Mouse (Mus musculus) bone marrow, adult 2 months (tissue): ENCODE measurements around the gene Slc3a2. TPM values are rescaled to one million over a fixed set of nuclear protein-coding genes. Genes with fewer than 3 reads are reported as not detected.
A peak's percentile ranks its signal among the peaks of the same experiment; 100 is the strongest.
"Not testable (repeated sequence)": the region's sequence is repeated elsewhere in the genome, so short reads cannot be mapped to it uniquely, and the experiment has no call there.

Experiments
- H3K27ac ChIP-seq: fragments of 200-500 bp; 2 replicates; pipeline ENCODE4 v1.5.1; 2012; ENCODE audit warnings: low read depth, mild to moderate bottlenecking, control low read depth, inconsistent platforms, low read length; ENCODE audit not compliant: control insufficient read depth, poor library complexity, insufficient read depth
- H3K4me1 ChIP-seq: fragments of 200-500 bp; 2 replicates; pipeline ENCODE4 v1.6.1; 2011; ENCODE audit warnings: low read length; ENCODE audit not compliant: control insufficient read depth, insufficient read depth
- H3K4me3 ChIP-seq: fragments of 200-500 bp; replicated peaks from 2 replicates; pipeline ENCODE3; 2011; ENCODE audit warnings: mild to moderate bottlenecking, low read depth, low read length, control low read depth; ENCODE audit not compliant: control insufficient read depth
- CTCF ChIP-seq: fragments of 200-500 bp; IDR thresholded peaks from 2 replicates; pipeline ENCODE4 v1.5.1; 2011; ENCODE audit warnings: low read length, control low read depth; ENCODE audit not compliant: control insufficient read depth, insufficient read depth
- POLR2A ChIP-seq: fragments of 200-500 bp; IDR thresholded peaks from 2 replicates; pipeline ENCODE4 v1.6.1; 2011; ENCODE audit warnings: low read depth, mild to moderate bottlenecking, control low read depth, low read length, borderline replicate concordance; ENCODE audit not compliant: control insufficient read depth
- WGBS: fragments of 180-500 bp; shearing (Covaris S2); methylation state at CpG from one replicate; pipeline ENCODE4 v1.1.7; 2018; 5-methylcytosine and 5-hydroxymethylcytosine counted together
- polyA plus RNA-seq: library from polyadenylated mRNA; stranded (reverse); fragments of >200 nt; gene quantifications from 2 replicates; pipeline ENCODE4 v1.2.4, GENCODE M21; 2011; ENCODE audit warnings: low replicate concordance; ENCODE audit not compliant: missing spikeins, insufficient read depth, insufficient read length

The Slc3a2 gene
- polyA plus RNA-seq, 1 experiment, result 65.7 TPM

DNA sequence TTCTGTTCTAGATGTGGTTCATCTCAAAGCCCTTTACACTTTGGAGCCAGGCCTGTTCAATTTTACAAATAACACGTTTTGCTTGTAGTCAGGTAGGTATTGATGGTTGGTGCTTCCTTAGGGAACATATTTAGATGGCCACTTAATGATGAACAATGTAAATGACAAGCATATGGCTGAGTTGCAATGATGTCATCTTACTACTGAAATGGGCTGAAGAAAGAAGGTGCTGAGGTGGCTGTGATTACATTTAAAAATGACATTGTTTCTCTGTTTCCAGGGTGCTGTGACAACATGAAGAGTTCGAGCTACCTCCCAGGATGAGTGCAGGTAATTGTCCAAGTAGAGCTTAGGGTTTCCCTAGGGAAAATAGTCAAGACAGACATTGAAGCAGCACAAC, 1.2 kb upstream of the Slc3a2 start:
- Histone ChIP-seq H3K4me3 (peak overlapping the region; percentile 84), H3K4me1 (no peaks in the 10 kb centered on the region; the same call in 1 of the 2 replicates), H3K27ac (no peak overlapping the region)
- WGBS, result 3% methylated on average over 2 of the region's 2 CpGs
- TF ChIP-seq POLR2A, result no peak
- TF ChIP-seq CTCF, result no peak

DNA sequence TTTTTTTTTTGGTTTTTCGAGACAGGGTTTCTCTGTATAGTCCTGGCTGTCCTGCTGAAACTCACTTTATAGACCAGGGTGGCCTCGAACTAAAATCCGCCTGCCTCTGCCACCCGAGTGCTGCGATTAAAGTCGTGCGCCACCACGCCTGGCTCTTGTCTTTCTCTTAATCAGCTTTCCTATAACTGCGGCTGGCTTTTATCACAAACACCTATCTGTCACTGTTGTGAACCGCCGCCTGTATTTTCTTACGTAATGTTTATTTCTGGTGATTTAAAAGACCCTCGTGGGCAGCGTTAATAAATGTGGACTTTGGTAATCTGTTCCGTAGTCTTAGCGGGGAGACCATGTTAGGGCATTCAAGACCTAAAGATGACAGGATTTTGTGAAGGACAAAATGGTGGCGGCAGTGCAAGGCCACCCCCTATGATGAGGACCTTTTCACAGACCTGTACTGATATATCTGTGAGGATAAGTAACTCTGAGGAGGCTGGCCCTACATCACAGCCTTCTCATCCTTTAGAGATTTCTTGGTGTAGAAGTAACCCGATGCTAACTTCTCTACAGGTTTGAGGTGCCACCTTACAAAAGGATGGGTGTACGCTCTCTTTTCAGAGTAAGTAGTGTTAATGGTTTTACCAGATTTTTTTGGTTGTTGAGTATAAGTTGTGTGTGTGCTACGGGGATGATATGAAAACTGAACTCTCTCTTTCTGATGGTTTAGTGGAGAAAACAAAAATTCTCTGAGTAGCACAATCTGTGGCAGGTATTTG, 591 bp upstream of the Slc3a2 start:
- H3K4me1 ChIP-seq, result peaks cover under 1% of the 10 kb centered on the region; the same call in 1 of the 2 replicates

DNA sequence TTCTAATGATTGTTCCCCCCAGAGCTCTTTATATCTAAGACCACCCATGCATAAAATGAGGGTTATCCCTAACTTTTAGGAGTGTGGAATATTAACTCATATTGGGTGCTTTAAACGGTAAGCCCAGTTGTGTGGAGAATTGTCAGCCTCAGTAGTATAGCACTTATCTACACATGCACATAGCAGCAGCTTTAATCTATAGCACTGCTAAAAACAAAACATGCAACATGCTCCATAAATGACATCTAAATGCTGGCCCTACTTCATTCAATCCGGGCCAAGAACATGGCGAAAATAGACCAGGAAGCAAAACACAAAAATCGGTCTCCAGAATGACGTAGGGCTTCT, 636 bp downstream of the Slc3a2 start:
- WGBS, result under 1% methylated on average over 5 of the region's 5 CpGs
- H3K4me1 ChIP-seq, result peaks cover 1% of the 10 kb centered on the region; the same call in 1 of the 2 replicates
- H3K27ac ChIP-seq, result peak overlapping the region; percentile 97
- H3K4me3 ChIP-seq, result peak overlapping the region; percentile 82
- TF ChIP-seq CTCF, result no peak
- no peak for TF ChIP-seq POLR2A

More for the DNA sequence above, 591 bp upstream of the Slc3a2 start:
- peak overlapping the region; percentile 56; the same call in 1 of the 2 replicates for H3K27ac ChIP-seq
- peak overlapping the region; percentile 84 for H3K4me3 ChIP-seq
- WGBS, result under 1% methylated on average over 20 of the region's 20 CpGs
- TF ChIP-seq POLR2A, result no peak
- TF ChIP-seq CTCF, result no peak

DNA sequence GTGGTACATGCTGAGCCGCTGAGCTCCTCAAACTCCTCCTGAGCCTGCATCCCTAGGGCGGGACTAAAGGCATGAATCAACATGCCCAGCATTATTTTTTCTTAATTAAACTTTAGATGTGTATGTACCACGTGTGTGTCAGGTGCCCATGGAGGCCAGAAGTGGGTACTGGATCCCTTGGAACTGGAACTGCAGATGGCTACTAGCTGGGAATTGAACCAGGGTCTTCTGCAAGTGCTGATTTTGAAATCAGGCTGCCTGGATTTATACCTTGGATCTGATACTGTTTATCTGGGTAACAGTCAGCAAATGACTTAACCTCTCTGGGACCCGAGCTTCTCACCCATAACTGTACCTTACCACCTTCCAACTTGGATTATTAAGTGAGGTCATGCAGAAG, 1.1 kb downstream of the Slc3a2 start:
- 43% methylated on average over 4 of the region's 4 CpGs for WGBS
- Histone ChIP-seq H3K4me3 (peak overlapping the region; percentile 46), H3K4me1 (peaks cover 1% of the 10 kb centered on the region; the same call in 1 of the 2 replicates), H3K27ac (peak overlapping the region; percentile 17; the same call in 1 of the 2 replicates)
- TF ChIP-seq CTCF, result no peak
- no peak for TF ChIP-seq POLR2A

DNA sequence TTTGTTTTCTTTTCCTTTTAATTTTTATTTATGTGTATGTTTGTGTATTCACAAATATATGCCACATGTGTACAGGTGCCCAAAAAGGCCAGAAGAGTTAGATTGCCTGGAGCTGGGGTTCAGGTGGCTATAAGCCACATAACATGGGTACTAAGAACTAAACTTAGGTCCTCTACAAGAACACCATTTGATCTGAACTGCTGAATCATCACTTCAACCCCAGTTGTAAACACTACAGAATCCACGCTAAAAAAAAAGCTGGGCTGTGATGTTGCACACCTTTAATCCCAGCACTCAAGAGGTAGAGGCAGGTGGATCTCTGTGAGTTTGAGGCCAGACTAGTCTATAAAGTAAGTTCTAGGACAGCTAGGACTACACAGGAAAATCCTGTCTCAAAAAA, 1.8 kb downstream of the Slc3a2 start:
- WGBS, result 51% methylated on average over 1 of the region's 1 CpGs
- Histone ChIP-seq H3K4me3 (no peak overlapping the region), H3K27ac (no peak overlapping the region), H3K4me1 (peaks cover 1% of the 10 kb centered on the region; the same call in 1 of the 2 replicates)
- TF ChIP-seq POLR2A (no peak), CTCF (no peak)

DNA sequence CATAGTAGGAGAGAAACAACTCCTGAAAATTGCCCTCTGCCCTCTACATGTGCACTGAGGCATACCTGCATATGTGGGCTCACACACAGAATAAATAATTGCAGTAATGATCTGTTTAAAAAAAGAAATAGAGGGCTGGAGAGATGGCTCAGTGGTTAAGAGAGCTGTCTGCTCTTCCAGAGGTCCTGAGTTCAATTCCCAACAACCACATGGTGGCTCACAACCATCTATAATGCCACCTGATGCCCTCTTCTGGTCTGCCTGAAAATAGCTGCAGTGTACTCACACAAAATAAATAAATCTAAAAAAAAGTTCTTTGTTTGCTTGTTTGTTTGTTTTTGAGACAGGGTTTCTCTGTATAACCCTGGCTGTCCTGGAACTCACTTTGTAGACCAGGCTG, 4.1 kb downstream of the Slc3a2 start:
- not testable (repeated sequence) for H3K27ac ChIP-seq, H3K4me3 ChIP-seq, H3K4me1 ChIP-seq

DNA sequence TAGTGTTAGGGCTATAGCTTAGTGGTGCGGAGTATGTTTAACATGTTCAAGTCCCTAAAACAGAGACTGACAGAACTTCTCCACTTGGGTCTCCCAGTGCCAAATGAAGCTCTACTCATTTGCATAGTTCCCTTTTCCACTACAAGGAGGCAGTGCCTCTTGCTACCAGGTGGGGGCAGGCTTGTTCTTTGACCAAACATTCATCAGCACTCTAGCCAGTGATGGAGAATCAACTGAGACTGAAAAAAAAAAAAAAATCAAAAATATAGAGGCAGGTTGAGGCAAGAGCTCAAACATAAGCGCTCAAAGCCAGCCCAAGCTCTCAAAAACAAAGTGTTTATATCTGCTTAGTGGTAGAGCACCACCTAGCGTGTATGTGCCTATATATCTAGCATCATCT, 4.8 kb downstream of the Slc3a2 start:
- no peak overlapping the region for H3K4me3 ChIP-seq
- 39% methylated on average over 3 of the region's 3 CpGs for WGBS
- TF ChIP-seq CTCF, result peak; percentile 83
- TF ChIP-seq POLR2A, result no peak
- H3K27ac ChIP-seq, result no peak overlapping the region
- peaks cover 1% of the 10 kb centered on the region; the same call in 1 of the 2 replicates for H3K4me1 ChIP-seq

DNA sequence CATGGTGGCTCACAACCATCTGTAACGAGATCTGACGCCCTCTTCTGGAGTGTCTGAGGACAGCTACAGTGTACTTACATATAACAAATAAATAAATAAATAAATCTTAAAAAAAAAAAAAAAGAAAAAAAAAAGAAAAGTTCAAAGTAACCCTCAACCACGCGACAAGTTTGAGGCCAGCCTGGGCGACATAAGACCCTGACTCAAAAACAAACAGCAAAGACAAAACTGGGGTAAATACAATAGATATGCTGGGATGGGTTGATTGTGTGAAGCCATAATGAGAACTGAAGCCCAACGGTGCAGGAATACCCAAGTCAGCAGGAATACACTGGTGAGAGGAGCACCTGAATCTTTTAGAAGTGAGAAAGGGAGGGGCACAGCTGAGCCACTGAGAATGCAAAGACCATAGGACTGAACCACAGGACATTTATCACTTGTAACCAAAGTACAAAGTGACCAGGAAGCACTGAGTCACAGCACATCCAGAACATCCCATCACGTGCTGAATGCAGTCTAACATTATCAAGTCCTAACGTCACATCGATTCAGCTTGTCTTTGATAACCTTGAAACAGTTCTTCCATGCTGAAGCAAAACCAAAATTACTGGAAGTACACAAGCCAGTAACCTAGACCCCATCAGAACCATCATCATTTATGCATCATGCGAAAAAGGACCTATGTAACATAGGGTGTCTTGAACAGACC, 6.2 kb downstream of the Slc3a2 start:
- WGBS, result 86% methylated on average over 8 of the region's 10 CpGs
- H3K4me1 ChIP-seq, result peaks cover 1% of the 10 kb centered on the region; the same call in 1 of the 2 replicates
- no peak overlapping the region for H3K4me3 ChIP-seq
- peak overlapping the region; percentile 70; the same call in 1 of the 2 replicates for H3K27ac ChIP-seq
- TF ChIP-seq CTCF (no peak), POLR2A (no peak)
